Mouse (Mus musculus): ENCODE measurements around the gene Mlec.
"Not testable (repeated sequence)": the region's sequence is repeated elsewhere in the genome, so short reads cannot be mapped to it uniquely, and the experiment has no call there.

The Mlec gene

GRCm38 (mm10) chr5:115149675-115150459 lies 8.1 kb downstream of the Mlec start:
- DNase-seq, result no peak

GRCm38 (mm10) chr5:115148872-115149271 lies 9.1 kb downstream of the Mlec start:
- DNase-seq, result not testable (repeated sequence)

DNA sequence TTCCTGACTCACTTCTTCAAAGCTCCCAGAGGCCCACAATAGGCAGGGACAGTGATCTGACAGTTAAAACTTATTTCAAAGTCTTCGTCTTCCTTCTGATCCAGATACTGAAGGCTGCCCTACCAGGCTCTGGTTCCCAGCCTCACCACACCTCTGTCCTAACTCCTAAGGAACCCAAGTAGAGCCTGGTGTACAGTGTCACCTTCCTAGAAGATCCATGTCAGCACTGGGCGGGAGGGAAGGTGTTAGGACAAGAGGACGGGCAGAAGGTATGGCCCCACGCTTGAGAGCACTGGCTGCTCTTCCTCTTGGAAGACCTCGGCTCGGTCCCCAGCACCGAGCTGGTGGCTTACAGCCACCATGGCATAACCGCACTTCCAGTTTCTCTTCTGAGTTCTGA lies 9.6 kb downstream of the Mlec start:
- no peak for DNase-seq

DNA sequence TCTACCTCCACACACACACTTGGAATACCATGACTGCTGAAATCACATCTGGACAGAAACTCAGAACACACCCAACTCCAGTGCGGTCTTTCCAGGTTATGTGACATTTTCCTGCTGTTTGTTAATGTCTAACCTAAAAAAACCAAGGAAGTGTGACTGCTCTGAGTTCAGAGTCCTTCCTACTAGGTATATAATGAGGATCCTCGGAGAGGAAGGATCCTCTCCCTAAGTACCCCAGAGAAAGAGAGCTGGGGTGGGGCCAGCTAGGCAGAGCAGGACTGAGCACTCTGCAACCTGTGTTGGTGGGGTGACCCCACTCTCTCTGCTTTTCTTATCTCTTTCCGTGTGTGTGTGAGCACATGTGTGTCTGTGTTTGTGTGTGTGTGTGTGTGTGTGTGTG lies 10.6 kb downstream of the Mlec start:
- DNase-seq, result no peak

GRCm38 (mm10) chr5:115146747-115147130 lies 11.2 kb downstream of the Mlec start:
- DNase-seq, result no peak

DNA sequence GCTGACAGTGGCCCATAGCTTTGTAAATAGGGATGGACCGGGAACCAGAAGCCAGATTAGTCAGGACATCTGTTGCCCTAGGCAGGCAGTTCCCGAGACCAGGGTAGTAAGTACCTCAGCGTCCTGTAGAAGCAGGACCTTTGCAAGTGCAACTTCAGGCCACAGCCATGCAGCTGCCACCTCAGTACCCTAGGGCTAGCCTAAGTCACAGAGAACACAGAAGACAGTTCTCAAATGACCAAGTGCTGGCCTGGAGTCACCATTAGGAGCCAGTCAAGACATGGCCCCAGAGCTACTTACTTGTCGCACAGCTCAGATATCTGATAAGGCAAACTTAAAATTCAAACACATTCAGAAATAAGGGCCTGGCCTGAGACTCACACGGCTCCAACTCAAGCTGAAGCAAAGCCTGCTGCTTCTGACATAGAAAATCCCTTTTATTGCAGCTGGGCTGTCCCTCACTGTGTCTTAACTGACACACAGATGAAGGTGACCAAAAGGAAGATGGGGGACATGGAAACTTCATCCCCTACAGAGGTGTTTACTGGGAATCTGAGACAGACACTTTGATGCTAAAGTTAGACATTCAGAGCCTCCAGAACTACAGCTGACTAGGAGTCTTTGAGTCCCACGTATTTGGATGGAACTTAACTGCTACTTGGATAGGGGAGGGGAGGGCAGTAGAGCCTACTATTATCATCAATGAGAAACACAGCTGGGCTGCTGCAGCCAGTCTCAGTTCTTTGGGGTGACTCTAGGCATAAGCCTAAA lies 11.8 kb downstream of the Mlec start:
- DNase-seq, result no peak

DNA sequence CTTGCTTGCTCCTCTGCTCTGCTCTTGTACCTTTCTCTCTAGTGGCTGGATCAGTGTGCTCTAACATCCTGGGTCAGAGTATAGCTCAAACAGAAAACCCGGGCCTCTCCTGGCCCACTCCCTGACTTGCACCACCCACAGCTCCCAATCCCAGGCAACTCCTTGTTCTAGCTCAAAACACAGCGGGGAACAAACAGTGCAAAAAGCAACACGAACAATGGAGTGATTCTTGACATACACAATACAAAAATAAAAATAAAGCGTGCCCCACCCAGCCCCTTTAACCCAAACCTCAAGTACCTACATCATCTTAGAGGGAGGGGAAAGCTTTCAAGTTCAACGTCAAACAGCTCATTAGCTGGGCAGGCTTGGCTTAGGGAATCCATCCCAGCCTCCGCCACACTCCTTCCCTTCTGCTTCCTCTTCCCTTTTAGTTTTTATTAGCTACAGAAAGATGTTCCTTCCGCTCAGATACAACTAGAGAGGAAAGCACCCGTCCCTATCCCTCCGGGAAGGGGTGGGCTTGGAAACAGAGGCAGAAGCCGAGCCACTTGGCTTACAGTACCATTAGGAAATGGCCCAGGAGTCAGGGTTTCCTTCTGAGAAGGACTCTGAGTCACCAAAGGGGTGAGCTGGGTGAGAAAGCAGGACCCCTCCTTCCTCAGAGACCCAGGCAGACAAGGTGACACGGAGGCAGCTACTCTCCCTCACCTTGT lies 12.6 kb downstream of the Mlec start:
- no peak for DNase-seq

GRCm38 (mm10) chr5:115144471-115144870 lies 13.5 kb downstream of the Mlec start:
- DNase-seq, result no peak

DNA sequence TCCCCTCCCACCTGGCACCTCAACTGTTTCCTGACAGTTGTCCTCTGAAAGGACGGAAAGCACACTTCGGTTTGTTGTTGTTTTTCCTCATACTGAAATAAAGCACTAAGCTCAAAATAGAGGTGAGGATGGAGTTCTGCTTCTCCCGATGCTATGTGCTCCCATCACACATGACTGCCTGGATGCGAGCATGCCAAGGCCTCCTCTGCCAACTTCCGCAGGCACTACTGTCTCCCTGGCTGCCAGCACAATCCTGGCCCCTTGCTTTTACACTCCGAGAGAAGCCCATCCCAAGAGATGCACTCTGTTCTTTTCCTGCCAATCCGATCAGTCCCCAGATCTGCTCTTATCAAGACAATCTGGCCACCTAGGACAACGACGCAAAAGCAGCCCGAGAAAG lies 14.4 kb downstream of the Mlec start:
- DNase-seq, result no peak

GRCm38 (mm10) chr5:115142166-115142697 lies 15.7 kb downstream of the Mlec start:
- no peak for DNase-seq

DNA sequence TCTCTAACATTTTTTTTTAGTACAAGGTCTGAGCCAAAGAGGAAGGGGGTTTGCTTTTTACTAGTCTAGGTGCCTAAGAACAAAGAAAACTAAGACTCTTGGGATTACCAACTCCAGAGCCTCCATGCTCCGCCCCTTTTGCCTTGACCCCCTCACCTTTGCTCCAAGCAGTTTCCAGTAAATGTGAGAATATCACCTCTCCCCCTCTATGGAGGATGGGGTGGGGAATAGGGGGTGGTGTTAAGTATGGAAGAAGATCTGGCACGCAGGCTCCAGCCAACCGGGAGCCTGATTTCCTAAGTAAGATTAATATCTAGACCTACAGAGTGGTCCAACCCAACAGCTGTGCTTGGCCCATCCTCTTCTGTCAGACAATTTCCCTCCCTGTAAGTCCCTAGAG lies 17.3 kb downstream of the Mlec start:
- DNase-seq, result no peak

DNA sequence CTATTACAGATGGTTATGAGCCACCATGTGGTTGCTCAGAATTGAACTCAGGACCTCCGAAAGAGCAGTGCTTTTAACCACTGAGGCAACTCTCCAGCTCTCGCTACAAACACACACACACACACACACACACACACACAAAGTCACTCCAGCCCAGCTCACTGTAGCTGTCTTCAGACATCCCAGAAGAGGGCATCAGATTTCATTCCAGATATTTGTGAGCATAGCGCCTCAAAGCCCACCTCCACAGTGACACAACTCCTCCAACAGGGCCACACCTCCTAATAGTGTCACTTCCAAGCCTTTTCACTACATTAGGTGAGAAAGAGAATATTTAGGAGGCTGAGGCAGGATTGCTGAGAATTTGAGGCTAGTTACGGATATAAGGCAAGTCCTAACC lies 18.9 kb downstream of the Mlec start:
- DNase-seq, result no peak

- peak; percentile 97 for DNase-seq
These were observed 23.5 kb downstream of the Mlec start, which contains the start of gene Unc119b for GRCm38 (mm10) chr5:115134234-115135165. Gene Unc119b, minus strand, starts transcription at chr5:115134975.

DNA sequence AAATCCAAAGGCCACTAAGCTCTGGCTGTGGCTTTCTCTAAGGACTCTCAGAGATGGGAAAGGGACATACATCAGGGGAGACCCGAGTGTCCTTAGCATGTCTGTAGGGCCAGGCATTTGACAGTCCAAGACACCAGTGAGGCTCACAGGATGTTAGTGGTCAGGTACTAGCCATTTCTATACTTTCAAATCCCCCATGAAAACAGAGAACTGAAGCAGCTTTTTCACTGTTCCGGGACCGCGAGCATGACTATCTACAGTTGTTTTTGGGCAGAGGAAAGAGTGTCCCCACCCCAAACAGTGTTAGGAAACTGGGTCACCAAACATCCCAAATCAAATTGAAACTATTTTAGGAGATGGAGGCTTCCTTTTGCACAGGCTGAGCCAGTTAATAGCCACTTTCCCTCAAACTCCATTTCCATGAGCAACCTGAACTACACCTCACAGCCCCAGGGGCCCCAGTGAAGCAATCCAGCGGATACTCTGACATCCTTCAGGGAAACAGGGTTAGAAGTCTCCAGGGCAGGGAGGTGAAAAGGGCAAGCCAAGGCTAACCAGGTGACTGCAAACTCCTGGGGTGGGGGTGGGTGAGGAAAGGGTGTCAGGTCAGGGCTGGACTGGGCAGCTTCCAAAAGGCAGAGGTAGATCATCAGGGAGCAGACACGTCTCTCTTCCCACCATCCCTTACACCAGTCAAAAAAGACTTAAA lies 24.5 kb downstream of the Mlec start:
- DNase-seq, result no peak

GRCm38 (mm10) chr5:115132465-115132864 lies 25.5 kb downstream of the Mlec start:
- DNase-seq, result no peak

DNA sequence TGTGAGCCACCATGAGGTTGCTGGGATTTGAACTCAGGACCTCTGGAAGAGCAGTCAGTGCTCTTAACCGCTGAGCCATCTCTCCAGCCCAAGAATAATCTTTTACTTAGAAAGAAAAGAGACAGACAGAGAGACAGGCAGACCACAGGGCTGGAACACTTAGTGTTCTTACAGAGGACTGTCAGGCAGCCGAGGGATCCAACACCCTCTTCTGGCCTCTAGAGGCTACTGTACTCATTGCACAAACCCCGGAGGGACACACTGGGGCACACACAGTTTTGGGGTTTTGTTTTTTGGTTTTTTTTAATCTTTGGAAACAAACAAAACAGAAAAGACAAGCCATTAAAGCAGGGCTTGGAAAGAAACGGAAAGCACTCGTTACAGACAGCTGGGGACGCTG lies 28.7 kb downstream of the Mlec start:
- DNase-seq, result no peak

GRCm38 (mm10) chr5:115127421-115128179 lies 30.4 kb downstream of the Mlec start:
- no peak for DNase-seq

GRCm38 (mm10) chr5:115126578-115127312 lies 31.2 kb downstream of the Mlec start:
- no peak for DNase-seq

GRCm38 (mm10) chr5:115125211-115125871 lies 32.6 kb downstream of the Mlec start:
- DNase-seq, result peak; percentile 93
